Mouse (Mus musculus) neural tube, embryonic 13.5 days (tissue): ENCODE measurements around the gene Ctnna3. TPM values are rescaled to one million over a fixed set of nuclear protein-coding genes. Genes with fewer than 3 reads are reported as not detected.

Experiments
- ATAC-seq: fragments of 200-750 bp; cut with Nextera tagmentation; 2 replicates; pipeline ENCODE4 v1.8.0; 2017; ENCODE audit warnings: low read depth, mild to moderate bottlenecking, moderate TSS enrichment, moderate library complexity
- H3K27ac ChIP-seq: fragments of 300-500 bp; sonication (generic); replicated peaks from 2 replicates; pipeline ENCODE4 v1.5.1; 2015; ENCODE audit warnings: moderate library complexity, mild to moderate bottlenecking, inconsistent platforms
- H3K27me3 ChIP-seq: fragments of 300-500 bp; sonication (generic); 2 replicates; pipeline ENCODE4 v1.6.1; 2015; ENCODE audit warnings: mild to moderate bottlenecking, inconsistent platforms
- H3K36me3 ChIP-seq: fragments of 300-500 bp; sonication (generic); 2 replicates; pipeline ENCODE4 v1.6.1; 2015; ENCODE audit warnings: mild to moderate bottlenecking, inconsistent platforms
- H3K4me1 ChIP-seq: fragments of 300-500 bp; sonication (generic); replicated peaks from 2 replicates; pipeline ENCODE4 v1.6.1; 2015; ENCODE audit warnings: inconsistent platforms
- H3K4me2 ChIP-seq: fragments of 300-500 bp; sonication (generic); 2 replicates; pipeline ENCODE4 v1.6.1; 2015; ENCODE audit warnings: inconsistent platforms, mild to moderate bottlenecking, moderate library complexity
- H3K4me3 ChIP-seq: fragments of 300-500 bp; sonication (generic); 2 replicates; pipeline ENCODE4 v1.5.1; 2015; ENCODE audit warnings: mild to moderate bottlenecking, inconsistent platforms
- H3K9ac ChIP-seq: fragments of 300-500 bp; sonication (generic); 2 replicates; pipeline ENCODE4 v1.6.1; 2015; ENCODE audit warnings: moderate library complexity, mild to moderate bottlenecking, inconsistent platforms
- H3K9me3 ChIP-seq: fragments of 300-500 bp; sonication (generic); 2 replicates; pipeline ENCODE4 v1.6.1; 2016; ENCODE audit warnings: inconsistent platforms
- WGBS: fragments of 180-500 bp; shearing (Covaris S2); methylation state at CpG from one replicate; pipeline ENCODE4 v1.1.7; 2015; 5-methylcytosine and 5-hydroxymethylcytosine counted together
- polyA plus RNA-seq: library from polyadenylated mRNA; unstranded; fragments of >200 nt; fragmentation: Nextera tagmentation; extraction: Ambion mirVana; gene quantifications from 2 replicates; pipeline ENCODE4 v1.2.1, GENCODE M21; 2015

Gene Ctnna3
- polyA plus RNA-seq, 1 experiment from 2014 or later = 3.7 TPM

- ATAC-seq = no peak
- H3K36me3 ChIP-seq = no peaks in the 10 kb centered on the region
- H3K9ac ChIP-seq = no peak overlapping the region
- no peaks in the 10 kb centered on the region for H3K9me3 ChIP-seq
- peak overlapping the region; percentile 15 for H3K4me2 ChIP-seq
- WGBS = 69% methylated on average over 17 of the region's 17 CpGs
- H3K4me1 ChIP-seq = peaks cover 38% of the 10 kb centered on the region
- H3K4me3 ChIP-seq = peak overlapping the region; percentile 8; the same call in 1 of the 2 replicates
- peak overlapping the region; percentile 35 for H3K27ac ChIP-seq
- H3K27me3 ChIP-seq = no peaks in the 10 kb centered on the region
These were observed 27.6 kb downstream of the Ctnna3 start for GRCm38 (mm10) chr10:63457292-63458128.

- H3K4me3 ChIP-seq = no peak overlapping the region
- peak; percentile 83 for ATAC-seq
- H3K36me3 ChIP-seq = no peaks in the 10 kb centered on the region
- 27% methylated on average over 5 of the region's 5 CpGs for WGBS
- H3K9me3 ChIP-seq = no peaks in the 10 kb centered on the region
- H3K27ac ChIP-seq = peak overlapping the region; percentile 54; the same call in 1 of the 2 replicates
- no peak overlapping the region for H3K4me2 ChIP-seq
- no peak overlapping the region for H3K9ac ChIP-seq
- no peaks in the 10 kb centered on the region for H3K27me3 ChIP-seq
- peaks cover 26% of the 10 kb centered on the region for H3K4me1 ChIP-seq
These were observed 31.0 kb downstream of the Ctnna3 start for GRCm38 (mm10) chr10:63460935-63461334.

- no peaks in the 10 kb centered on the region for H3K4me1 ChIP-seq
- no peaks in the 10 kb centered on the region for H3K36me3 ChIP-seq
- ATAC-seq = peak; percentile 77
- H3K9me3 ChIP-seq = no peaks in the 10 kb centered on the region
- no peak overlapping the region for H3K9ac ChIP-seq
- no peak overlapping the region for H3K4me2 ChIP-seq
- no peak overlapping the region for H3K4me3 ChIP-seq
- 15% methylated on average over 6 of the region's 6 CpGs for WGBS
- H3K27ac ChIP-seq = peak overlapping the region; percentile 42; the same call in 1 of the 2 replicates
- no peaks in the 10 kb centered on the region for H3K27me3 ChIP-seq
These were observed 42.6 kb downstream of the Ctnna3 start for GRCm38 (mm10) chr10:63472473-63472872.

- 74% methylated on average over 10 of the region's 10 CpGs for WGBS
- peak; percentile 40; the same call in 1 of the 2 replicates for ATAC-seq
- no peaks in the 10 kb centered on the region for H3K36me3 ChIP-seq
- no peaks in the 10 kb centered on the region for H3K27me3 ChIP-seq
- no peak overlapping the region for H3K27ac ChIP-seq
- no peaks in the 10 kb centered on the region for H3K4me1 ChIP-seq
- H3K4me2 ChIP-seq = no peak overlapping the region
- H3K4me3 ChIP-seq = no peak overlapping the region
- no peak overlapping the region for H3K9ac ChIP-seq
- no peaks in the 10 kb centered on the region for H3K9me3 ChIP-seq
These were observed 46.3 kb downstream of the Ctnna3 start for GRCm38 (mm10) chr10:63476167-63476647.

GRCm38 (mm10) chr10:63478946-63479345 is 49.0 kb downstream of the Ctnna3 start:
- Histone ChIP-seq H3K4me3 (no peak overlapping the region), H3K27me3 (no peaks in the 10 kb centered on the region), H3K9ac (no peak overlapping the region), H3K9me3 (no peaks in the 10 kb centered on the region), H3K4me2 (no peak overlapping the region), H3K27ac (no peak overlapping the region), H3K4me1 (no peaks in the 10 kb centered on the region), H3K36me3 (no peaks in the 10 kb centered on the region)
- WGBS = 41% methylated on average over 2 of the region's 2 CpGs
- no peak for ATAC-seq

GRCm38 (mm10) chr10:63480066-63480465 is 50.2 kb downstream of the Ctnna3 start:
- WGBS = 73% methylated on average over 5 of the region's 5 CpGs
- H3K4me1 ChIP-seq = no peaks in the 10 kb centered on the region
- no peaks in the 10 kb centered on the region for H3K36me3 ChIP-seq
- no peak overlapping the region for H3K27ac ChIP-seq
- no peaks in the 10 kb centered on the region for H3K27me3 ChIP-seq
- no peak for ATAC-seq
- H3K9me3 ChIP-seq = no peaks in the 10 kb centered on the region
- H3K4me2 ChIP-seq = no peak overlapping the region
- H3K4me3 ChIP-seq = no peak overlapping the region
- no peak overlapping the region for H3K9ac ChIP-seq

GRCm38 (mm10) chr10:63488346-63488745 is 58.4 kb downstream of the Ctnna3 start:
- H3K27me3 ChIP-seq = no peaks in the 10 kb centered on the region
- H3K27ac ChIP-seq = no peak overlapping the region
- H3K36me3 ChIP-seq = no peaks in the 10 kb centered on the region
- H3K4me2 ChIP-seq = no peak overlapping the region
- no peaks in the 10 kb centered on the region for H3K4me1 ChIP-seq
- no peaks in the 10 kb centered on the region for H3K9me3 ChIP-seq
- 89% methylated on average over 7 of the region's 7 CpGs for WGBS
- no peak overlapping the region for H3K9ac ChIP-seq
- H3K4me3 ChIP-seq = no peak overlapping the region
- ATAC-seq = no peak

GRCm38 (mm10) chr10:63523956-63524355 is 94.1 kb downstream of the Ctnna3 start:
- Histone ChIP-seq H3K36me3 (no peaks in the 10 kb centered on the region), H3K4me1 (no peaks in the 10 kb centered on the region), H3K4me2 (no peak overlapping the region), H3K9ac (no peak overlapping the region), H3K27me3 (no peaks in the 10 kb centered on the region), H3K4me3 (no peak overlapping the region), H3K27ac (no peak overlapping the region), H3K9me3 (no peaks in the 10 kb centered on the region)
- no peak for ATAC-seq
- 78% methylated on average over 3 of the region's 3 CpGs for WGBS

GRCm38 (mm10) chr10:63526027-63526426 is 96.1 kb downstream of the Ctnna3 start:
- Histone ChIP-seq H3K9me3 (no peaks in the 10 kb centered on the region), H3K27ac (no peak overlapping the region), H3K36me3 (no peaks in the 10 kb centered on the region), H3K4me1 (no peaks in the 10 kb centered on the region), H3K4me2 (no peak overlapping the region), H3K4me3 (no peak overlapping the region), H3K9ac (no peak overlapping the region), H3K27me3 (no peaks in the 10 kb centered on the region)
- ATAC-seq = no peak
- WGBS = 79% methylated on average over 4 of the region's 4 CpGs

GRCm38 (mm10) chr10:63532381-63532780 is 102.5 kb downstream of the Ctnna3 start:
- Histone ChIP-seq H3K9me3 (no peaks in the 10 kb centered on the region; the same call in 1 of the 2 replicates), H3K27me3 (no peaks in the 10 kb centered on the region), H3K4me2 (no peak overlapping the region), H3K36me3 (no peaks in the 10 kb centered on the region), H3K27ac (no peak overlapping the region), H3K9ac (no peak overlapping the region), H3K4me1 (no peaks in the 10 kb centered on the region), H3K4me3 (no peak overlapping the region)
- 80% methylated on average over 8 of the region's 8 CpGs for WGBS
- no peak for ATAC-seq

GRCm38 (mm10) chr10:63541754-63542153 is 111.9 kb downstream of the Ctnna3 start:
- no peak overlapping the region for H3K4me3 ChIP-seq
- WGBS = 6% methylated on average over 5 of the region's 5 CpGs
- no peaks in the 10 kb centered on the region for H3K27me3 ChIP-seq
- peak; percentile 63; the same call in 1 of the 2 replicates for ATAC-seq
- no peak overlapping the region for H3K4me2 ChIP-seq
- no peaks in the 10 kb centered on the region for H3K36me3 ChIP-seq
- H3K9ac ChIP-seq = no peak overlapping the region
- H3K4me1 ChIP-seq = peaks cover 8% of the 10 kb centered on the region
- no peaks in the 10 kb centered on the region; the same call in 1 of the 2 replicates for H3K9me3 ChIP-seq
- no peak overlapping the region for H3K27ac ChIP-seq

GRCm38 (mm10) chr10:63542493-63542892 is 112.6 kb downstream of the Ctnna3 start:
- Histone ChIP-seq H3K36me3 (no peaks in the 10 kb centered on the region), H3K27me3 (no peaks in the 10 kb centered on the region), H3K27ac (no peak overlapping the region), H3K4me2 (no peak overlapping the region), H3K9me3 (no peaks in the 10 kb centered on the region), H3K4me3 (no peak overlapping the region), H3K9ac (no peak overlapping the region), H3K4me1 (peaks cover 8% of the 10 kb centered on the region)
- ATAC-seq = no peak
- WGBS = 41% methylated on average over 6 of the region's 6 CpGs
